In the genomic region with DNA sequence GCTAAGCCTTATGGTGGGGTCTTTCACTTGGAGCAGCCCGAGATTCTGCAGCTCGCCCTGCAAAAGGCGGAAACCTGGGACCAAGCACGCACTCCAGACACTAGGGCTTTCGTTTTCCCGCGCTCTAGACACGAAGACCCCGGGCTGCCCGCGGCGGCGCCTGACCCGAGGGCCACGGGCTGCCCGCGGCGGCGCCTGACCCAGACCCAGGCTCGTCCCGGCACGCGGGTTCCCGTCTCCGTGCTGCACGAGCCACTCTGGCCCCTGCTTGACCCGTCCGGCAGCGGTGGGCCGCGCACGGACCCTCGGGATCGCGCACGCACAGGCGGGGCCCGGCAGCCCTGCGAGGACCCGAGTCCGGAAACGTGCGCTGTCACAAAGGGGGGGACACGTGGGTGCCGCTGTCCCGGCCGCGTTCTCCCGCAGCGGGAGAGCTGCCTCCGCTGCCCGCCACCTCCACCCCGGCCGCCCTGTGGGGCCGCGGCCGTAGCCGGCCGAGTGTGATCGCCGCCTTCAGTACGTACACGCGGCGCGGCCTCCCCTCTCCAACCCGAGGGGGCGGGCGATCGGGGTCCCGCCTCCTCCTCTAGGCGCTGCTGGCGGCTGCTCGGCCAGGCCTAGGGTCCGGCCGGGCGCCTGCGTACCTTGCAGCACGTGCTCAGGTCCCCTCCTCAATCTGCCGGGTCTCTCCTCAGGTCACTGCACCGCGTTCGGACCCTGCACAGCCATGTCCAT, we compare ENCODE assay signal across 8 mouse cellular contexts. TPM values are rescaled to one million over a fixed set of nuclear protein-coding genes. Genes with fewer than 3 reads are reported as not detected.
DNase-seq lines count a peak whose midpoint lies in the region; ATAC-seq lines count a peak whose summit lies in the region.

TSS of gene Vars (plus strand) at position 271 of the 735 bp plus-strand sequence.

- peak within 1 kb of the TSS; percentile 99 for H3K27ac ChIP-seq in embryonic facial prominence, embryonic 12.5 days
- H3K27ac ChIP-seq in midbrain, embryonic 11.5 days (ENCODE audit: low read depth, low read length) = peak within 1 kb of the TSS; percentile 91

- H3K9ac ChIP-seq in embryonic facial prominence, embryonic 12.5 days = peak within 1 kb of the TSS; percentile 92
- peak within 1 kb of the TSS; percentile 96 for H3K9ac ChIP-seq in midbrain, embryonic 11.5 days (ENCODE audit: low read length)

- peaks cover 32% of the 10 kb centered on the region for H3K36me3 ChIP-seq in embryonic facial prominence, embryonic 12.5 days
- H3K36me3 ChIP-seq in midbrain, embryonic 11.5 days (ENCODE audit: control insufficient read depth, insufficient read depth, low read length) = peaks cover 17% of the 10 kb centered on the region

- no peaks in the 10 kb centered on the region for H3K9me3 ChIP-seq in embryonic facial prominence, embryonic 12.5 days
- H3K9me3 ChIP-seq in midbrain, embryonic 11.5 days (ENCODE audit: control insufficient read depth, low read length) = no peaks in the 10 kb centered on the region

- intact Hi-C loops in left cerebral cortex, postnatal 4 days (cut with DNase I) = no loop called here

- WGBS in embryonic facial prominence, embryonic 12.5 days = under 1% methylated on average over 79 of the region's 83 CpGs
- under 1% methylated on average over 83 of the region's 83 CpGs for WGBS in midbrain, embryonic 11.5 days

- H3K4me3 ChIP-seq in embryonic facial prominence, embryonic 12.5 days = peak within 1 kb of the TSS; percentile 68
- peak within 1 kb of the TSS; percentile 87 for H3K4me3 ChIP-seq in midbrain, embryonic 11.5 days (ENCODE audit: low read depth, low read length)

- peak; percentile 85 for ATAC-seq in embryonic facial prominence, embryonic 12.5 days (ENCODE audit: insufficient number of reproducible peaks, insufficient read depth, low FRiP score, low TSS enrichment)
- peak; percentile 95 for ATAC-seq in midbrain, embryonic 11.5 days (ENCODE audit: low FRiP score)

- H3K4me1 ChIP-seq in embryonic facial prominence, embryonic 12.5 days = peaks cover 26% of the 10 kb centered on the region
- H3K4me1 ChIP-seq in midbrain, embryonic 11.5 days (ENCODE audit: control insufficient read depth, insufficient read depth, low read length) = peaks cover 25% of the 10 kb centered on the region

- DNase-seq in 3134 (ENCODE audit: extremely low read depth, insufficient read length, low spot score) = peak; percentile 96
- DNase-seq in adrenal gland, postnatal 25 days = peak; percentile 86
- peak; percentile 99 for DNase-seq in heart, adult 11 months
- peak; percentile 83 for DNase-seq in kidney, adult 11 months
- peak; percentile 87 for DNase-seq in left cerebral cortex, postnatal 4 days
- peak; percentile 100 for DNase-seq in midbrain, embryonic 11.5 days (ENCODE audit: low spot score, missing footprints)
- peak; percentile 75 for DNase-seq in right cerebral cortex, postnatal 4 days

- H3K27me3 ChIP-seq in embryonic facial prominence, embryonic 12.5 days = no peaks in the 10 kb centered on the region
- H3K27me3 ChIP-seq in midbrain, embryonic 11.5 days (ENCODE audit: control insufficient read depth, insufficient read depth, low read length) = no peaks in the 10 kb centered on the region

- peak within 1 kb of the TSS; percentile 93 for H3K4me2 ChIP-seq in embryonic facial prominence, embryonic 12.5 days (replicated peaks)
- peak within 1 kb of the TSS; percentile 97 for H3K4me2 ChIP-seq in midbrain, embryonic 11.5 days

RNA-seq across cellular contexts. Expression of gene Vars, which starts in this region (rescaled TPM):
- 62.4 and 64.8 TPM in 2 replicates for total RNA-seq in adrenal gland, postnatal 25 days (2021)
- polyA plus RNA-seq in embryonic facial prominence, embryonic 12.5 days (2016; fragmentation: Nextera tagmentation; extraction: Ambion mirVana) = 150 and 160 TPM in 2 replicates
- 10 to 100 TPM; 91.0 to 94.3 TPM for total RNA-seq in left cerebral cortex, postnatal 4 days (2021)
- polyA plus RNA-seq in midbrain, embryonic 11.5 days (2014; fragmentation: Nextera tagmentation; extraction: Ambion mirVana) = 76.1 and 81.2 TPM in 2 replicates

Comparison
In these comparisons a context has a peak if more than half of its experiments do, and no peak if none do; other contexts are left out.
1. Peak in every context shown above with its lines: DNase-seq, ATAC-seq, H3K4me3 ChIP-seq and H3K27ac ChIP-seq.